Comparison of ENCODE assay signal across 22 mouse cellular contexts in the genomic region with DNA sequence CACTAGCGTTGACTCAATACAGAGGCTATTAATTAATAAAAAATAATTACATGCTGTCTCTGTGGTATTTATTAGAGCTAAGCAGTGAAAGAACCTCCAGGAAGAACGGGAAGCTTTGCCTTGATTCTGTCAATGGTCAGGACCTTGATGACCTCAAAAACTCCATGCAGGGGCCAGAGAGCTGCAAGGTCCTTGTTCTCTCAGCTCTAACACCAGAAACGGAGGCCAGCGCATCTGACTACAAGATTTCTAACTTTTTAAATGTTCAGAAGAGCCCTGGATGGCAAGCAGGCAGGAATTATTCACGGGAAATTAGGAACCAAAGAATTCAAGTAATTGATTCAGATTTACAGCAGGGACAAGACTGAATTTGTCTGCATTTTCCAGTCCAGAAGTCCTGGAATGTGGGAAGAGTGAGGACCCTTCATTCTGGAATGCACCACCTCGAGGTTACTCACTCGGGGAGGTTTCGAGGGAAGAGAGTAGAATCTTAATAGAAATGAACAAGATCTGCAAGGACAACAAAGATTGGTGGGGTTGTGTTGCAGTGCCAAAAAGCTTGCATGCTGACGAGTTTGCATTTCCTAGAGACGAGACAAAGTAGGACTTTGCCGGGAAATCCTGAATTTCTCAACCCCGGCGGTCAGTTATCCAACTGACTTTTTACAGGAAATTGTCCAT. TPM values are rescaled to one million over a fixed set of nuclear protein-coding genes. Genes with fewer than 3 reads are reported as not detected.
DNase-seq lines count a peak whose midpoint lies in the region; ATAC-seq and TF ChIP-seq lines count a peak whose summit lies in the region.
"Had no signal": no experiment of that assay in that cellular context is flagged by ENCODE, and none has a peak within 500 bp of the region (broad histone marks: within the 10 kb centered on the region; RNA-seq: fewer than 3 reads in every experiment).

No protein-coding gene starts in this region.

- H3K27me3 ChIP-seq in cerebellum, adult 2 months (ENCODE audit: control insufficient read depth, insufficient read depth, low read length) = no peaks in the 10 kb centered on the region
- H3K27me3 ChIP-seq in liver, embryonic 12.5 days (replicated peaks) = no peaks in the 10 kb centered on the region
- H3K27me3 ChIP-seq: forebrain, embryonic 13.5 days; heart, embryonic 15.5 days; lung, embryonic 15.5 days; midbrain, embryonic 15.5 days had no signal

- no peak for ATAC-seq in liver, embryonic 12.5 days
- ATAC-seq: forebrain, embryonic 13.5 days; midbrain, embryonic 15.5 days had no signal

- WGBS in cerebellum, adult 2 months = 74% methylated on average over 13 of the region's 13 CpGs
- 60% methylated on average over 13 of the region's 13 CpGs for WGBS in liver, embryonic 12.5 days (ENCODE audit: insufficient replicate concordance)

- TF ChIP-seq CTCF in cerebellum, adult 2 months (IDR thresholded peaks at IDR 0.05; ENCODE audit: borderline replicate concordance, insufficient read depth, low read depth, low read length) = no peak

- H3K36me3 ChIP-seq in liver, embryonic 12.5 days = no peaks in the 10 kb centered on the region
- H3K36me3 ChIP-seq: heart, embryonic 15.5 days; limb, embryonic 10.5 days; lung, embryonic 15.5 days; midbrain, embryonic 15.5 days had no signal

- peak; percentile 21 for DNase-seq in kidney, adult 11 months
- DNase-seq in kidney, adult 18-20 months = no peak
- DNase-seq in NIH3T3 (ENCODE audit: low read depth) = peak; percentile 58
- peak; percentile 11 to 28 for DNase-seq in kidney, adult 8-10 months
- DNase-seq in kidney, postnatal 14 days = peak; percentile 60
- no peak for DNase-seq in cerebellum, adult 2 months
- no peak for DNase-seq in heart, postnatal 4 days
- DNase-seq: B cell, adult 2 months; cerebellum, postnatal 25 days; gastrocnemius, postnatal 14 days; layer of hippocampus, adult 9-11 months; right cerebral cortex, postnatal 4 days had no signal

- no peak for TF ChIP-seq POLR2A in cerebellum, adult 2 months (IDR thresholded peaks at IDR 0.05; ENCODE audit: borderline replicate concordance, insufficient read depth, low read length)

- no peaks in the 10 kb centered on the region for H3K9me3 ChIP-seq in liver, embryonic 12.5 days (replicated peaks)
- H3K9me3 ChIP-seq: heart, embryonic 15.5 days; lung, embryonic 15.5 days; midbrain, embryonic 15.5 days had no signal

- no peak overlapping the region for H3K4me3 ChIP-seq in cerebellum, adult 2 months (replicated peaks; ENCODE audit: insufficient read depth, low read depth, low read length)
- H3K4me3 ChIP-seq in liver, embryonic 12.5 days = no peak overlapping the region
- H3K4me3 ChIP-seq: erythroblast, embryonic 14.5 days; forebrain, embryonic 13.5 days; heart, embryonic 15.5 days; left cerebral cortex, adult 2 months; limb, embryonic 10.5 days; lung, embryonic 15.5 days; midbrain, embryonic 15.5 days; myocyte had no signal

- no peaks in the 10 kb centered on the region for H3K4me1 ChIP-seq in cerebellum, adult 2 months (ENCODE audit: control insufficient read depth, insufficient read depth, low read length)
- H3K4me1 ChIP-seq in liver, embryonic 12.5 days = no peaks in the 10 kb centered on the region
- H3K4me1 ChIP-seq: heart, embryonic 15.5 days; midbrain, embryonic 15.5 days had no signal

- H3K27ac ChIP-seq in cerebellum, adult 2 months (ENCODE audit: insufficient read depth, low read length) = no peak overlapping the region
- no peak overlapping the region for H3K27ac ChIP-seq in liver, embryonic 12.5 days
- H3K27ac ChIP-seq: forebrain, embryonic 13.5 days; heart, embryonic 15.5 days; left cerebral cortex, adult 2 months; limb, embryonic 10.5 days; midbrain, embryonic 15.5 days had no signal

- H3K4me2 ChIP-seq in liver, embryonic 12.5 days = no peak overlapping the region
- H3K4me2 ChIP-seq: forebrain, embryonic 13.5 days; heart, embryonic 15.5 days; lung, embryonic 15.5 days; midbrain, embryonic 15.5 days had no signal

- no peak overlapping the region for H3K9ac ChIP-seq in liver, embryonic 12.5 days
- H3K9ac ChIP-seq: forebrain, embryonic 13.5 days; heart, embryonic 15.5 days; lung, embryonic 15.5 days; midbrain, embryonic 15.5 days had no signal

RNA-seq across cellular contexts. Expression of a gene that starts 30.3 kb away (rescaled TPM):
- 1.1 and 1.6 TPM in 2 replicates for polyA plus RNA-seq in cerebellum, adult 2 months (2012; rRNA removed)
- 2.6 and 3.7 TPM in 2 replicates for polyA plus RNA-seq in liver, embryonic 12.5 days (2016; fragmentation: Nextera tagmentation; extraction: Ambion mirVana)
- total RNA-seq in heart, postnatal 4 days (2021) = 1 to 10 TPM; 4.4 to 4.7 TPM
- total RNA-seq: hematopoietic stem cell, adult 5-6 weeks had no signal
- polyA plus RNA-seq: erythroblast, embryonic 14.5 days had no signal

Comparison
In these comparisons a context has a peak if more than half of its experiments do, and no peak if none do; other contexts are left out.
1. DNase-seq: peak in kidney, adult 11 months (single experiment), NIH3T3 (single experiment), kidney, adult 8-10 months (2 of 2) and kidney, postnatal 14 days (single experiment); none in kidney, adult 18-20 months (single experiment), cerebellum, adult 2 months (0 of 2) and heart, postnatal 4 days (single experiment).